Mouse (Mus musculus): ENCODE measurements around the gene Hs6st3. TPM values are rescaled to one million over a fixed set of nuclear protein-coding genes. Genes with fewer than 3 reads are reported as not detected.

Gene Hs6st3
- polyA plus RNA-seq (2012; rRNA removed) = 16.9 and 17.6 TPM in 2 replicates

GRCm38 (mm10) chr14:119137906-119138785 lies at the start of gene Hs6st3:
Hs6st3 (plus strand) TSS chr14:119138341.
- H3K27ac ChIP-seq (ENCODE audit: insufficient read depth, low read length) = peak within 1 kb of the TSS; percentile 15; the same call in 1 of the 2 replicates
- peak within 1 kb of the TSS; percentile 70 for H3K4me3 ChIP-seq (ENCODE audit: insufficient read depth, low read length)
- no peaks in the 10 kb centered on the region; the same call in 1 of the 2 replicates for H3K4me1 ChIP-seq (ENCODE audit: control insufficient read depth, insufficient read depth, low read length)
- no peak for TF ChIP-seq CTCF (IDR thresholded peaks at IDR 0.05; ENCODE audit: extremely low read depth, insufficient read depth, low read length)
- no peak for TF ChIP-seq POLR2A (IDR thresholded peaks at IDR 0.05; ENCODE audit: extremely low read depth, insufficient read depth, low read length)

DNA sequence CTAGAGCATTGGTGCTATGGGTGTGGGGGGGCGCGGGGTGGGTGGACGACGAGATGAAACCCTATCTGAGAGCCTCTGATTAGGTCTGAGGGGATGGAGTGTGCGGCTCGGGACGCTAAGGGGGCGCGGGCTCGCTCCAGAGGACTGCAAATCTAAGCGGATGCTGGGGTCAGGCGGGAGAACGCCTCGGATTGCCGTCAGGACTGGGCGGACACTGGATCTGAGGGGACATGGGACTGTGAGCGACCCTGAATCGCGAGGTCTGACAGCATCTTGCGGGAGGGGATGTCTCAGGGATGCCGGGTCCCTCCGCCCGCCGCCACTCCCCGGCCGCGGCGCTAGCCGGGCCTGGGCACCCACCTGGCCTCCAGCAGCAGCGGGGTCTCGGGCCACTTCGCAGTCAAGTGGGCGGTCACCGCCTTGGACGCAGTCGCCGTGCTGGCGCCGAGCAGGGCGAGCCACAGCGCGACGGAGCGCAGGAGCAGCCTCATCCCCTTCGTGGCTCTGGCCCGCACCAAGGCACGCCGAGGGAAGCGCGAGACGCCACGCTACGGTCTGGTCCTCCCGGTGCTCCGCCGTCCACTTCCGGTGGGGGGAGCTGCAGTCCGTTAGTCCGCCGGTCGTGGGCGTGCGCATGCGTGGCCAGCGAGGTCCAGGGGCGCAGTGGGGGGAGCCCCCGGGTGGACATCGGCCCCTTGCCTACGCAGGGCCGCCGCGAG lies 39.1 kb upstream of the Hs6st3 start, which contains the start of gene Uggt2:
Uggt2 (minus strand) TSS at position 580 of the 719 bp plus-strand sequence.
- H3K4me1 ChIP-seq (ENCODE audit: control insufficient read depth, insufficient read depth, low read length) = peaks cover 5% of the 10 kb centered on the region
- H3K4me3 ChIP-seq (ENCODE audit: insufficient read depth, low read length) = peak within 1 kb of the TSS; percentile 72
- peak; percentile 41 for TF ChIP-seq CTCF (IDR thresholded peaks at IDR 0.05; ENCODE audit: extremely low read depth, insufficient read depth, low read length)
- TF ChIP-seq POLR2A (IDR thresholded peaks at IDR 0.05; ENCODE audit: extremely low read depth, insufficient read depth, low read length) = peak; percentile 58; the same call in 1 of the 2 replicates
- peak within 1 kb of the TSS; percentile 37 for H3K27ac ChIP-seq (ENCODE audit: insufficient read depth, low read length)

- peak overlapping the region; percentile 37 for H3K27ac ChIP-seq (ENCODE audit: insufficient read depth, low read length)
- TF ChIP-seq POLR2A (IDR thresholded peaks at IDR 0.05; ENCODE audit: extremely low read depth, insufficient read depth, low read length) = no peak
- no peak for TF ChIP-seq CTCF (IDR thresholded peaks at IDR 0.05; ENCODE audit: extremely low read depth, insufficient read depth, low read length)
These were observed 38.6 kb upstream of the Hs6st3 start for GRCm38 (mm10) chr14:119099570-119099891.

GRCm38 (mm10) chr14:119107591-119107990 lies 30.6 kb upstream of the Hs6st3 start:
- Histone ChIP-seq H3K4me1 (ENCODE audit: control insufficient read depth, insufficient read depth, low read length) (no peaks in the 10 kb centered on the region), H3K4me3 (ENCODE audit: insufficient read depth, low read length) (no peak overlapping the region), H3K27ac (ENCODE audit: insufficient read depth, low read length) (no peak overlapping the region)
- TF ChIP-seq CTCF (IDR thresholded peaks at IDR 0.05; ENCODE audit: extremely low read depth, insufficient read depth, low read length) = no peak
- TF ChIP-seq POLR2A (IDR thresholded peaks at IDR 0.05; ENCODE audit: extremely low read depth, insufficient read depth, low read length) = no peak

More at GRCm38 (mm10) chr14:119099570-119099891, 38.6 kb upstream of the Hs6st3 start:
- Histone ChIP-seq H3K4me1 (ENCODE audit: control insufficient read depth, insufficient read depth, low read length) (peaks cover 5% of the 10 kb centered on the region), H3K4me3 (ENCODE audit: insufficient read depth, low read length) (peak overlapping the region; percentile 72)

- no peak overlapping the region for H3K27ac ChIP-seq (ENCODE audit: insufficient read depth, low read length)
- TF ChIP-seq CTCF (IDR thresholded peaks at IDR 0.05; ENCODE audit: extremely low read depth, insufficient read depth, low read length) (no peak), POLR2A (IDR thresholded peaks at IDR 0.05; ENCODE audit: extremely low read depth, insufficient read depth, low read length) (no peak)
- no peak overlapping the region for H3K4me3 ChIP-seq (ENCODE audit: insufficient read depth, low read length)
- H3K4me1 ChIP-seq (ENCODE audit: control insufficient read depth, insufficient read depth, low read length) = no peaks in the 10 kb centered on the region
These were observed 29.3 kb upstream of the Hs6st3 start for GRCm38 (mm10) chr14:119108776-119109301.

GRCm38 (mm10) chr14:119109776-119110218 lies 28.3 kb upstream of the Hs6st3 start:
- Histone ChIP-seq H3K4me1 (ENCODE audit: control insufficient read depth, insufficient read depth, low read length) (no peaks in the 10 kb centered on the region), H3K27ac (ENCODE audit: insufficient read depth, low read length) (no peak overlapping the region), H3K4me3 (ENCODE audit: insufficient read depth, low read length) (no peak overlapping the region)
- TF ChIP-seq POLR2A (IDR thresholded peaks at IDR 0.05; ENCODE audit: extremely low read depth, insufficient read depth, low read length) (no peak), CTCF (IDR thresholded peaks at IDR 0.05; ENCODE audit: extremely low read depth, insufficient read depth, low read length) (peak; percentile 29; the same call in 1 of the 2 replicates)

DNA sequence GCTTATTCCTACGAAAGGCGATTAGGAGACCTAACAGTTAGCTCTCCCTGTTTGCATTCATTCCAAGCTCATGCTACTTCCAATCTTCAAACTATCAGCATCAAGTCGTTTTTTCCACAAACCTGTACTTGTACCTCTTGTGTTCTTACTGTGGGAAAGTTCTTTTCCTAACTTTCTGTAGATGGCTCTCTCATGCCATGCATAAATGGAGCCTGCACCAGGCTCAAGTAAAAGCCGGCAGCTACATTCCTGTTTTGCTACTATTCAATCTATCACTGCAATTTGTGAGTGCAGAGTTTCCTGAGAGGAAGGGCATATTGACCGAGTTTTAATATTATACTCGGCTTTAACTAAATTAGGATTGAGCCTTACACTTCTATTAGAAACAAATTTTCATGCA lies 25.6 kb upstream of the Hs6st3 start:
- no peak for TF ChIP-seq POLR2A (IDR thresholded peaks at IDR 0.05; ENCODE audit: extremely low read depth, insufficient read depth, low read length)
- TF ChIP-seq CTCF (IDR thresholded peaks at IDR 0.05; ENCODE audit: extremely low read depth, insufficient read depth, low read length) = peak; percentile 25; the same call in 1 of the 2 replicates
- Histone ChIP-seq H3K4me3 (ENCODE audit: insufficient read depth, low read length) (no peak overlapping the region), H3K4me1 (ENCODE audit: control insufficient read depth, insufficient read depth, low read length) (no peaks in the 10 kb centered on the region), H3K27ac (ENCODE audit: insufficient read depth, low read length) (no peak overlapping the region)

- H3K4me3 ChIP-seq (ENCODE audit: insufficient read depth, low read length) = peak overlapping the region; percentile 19; the same call in 1 of the 2 replicates
- no peak for TF ChIP-seq POLR2A (IDR thresholded peaks at IDR 0.05; ENCODE audit: extremely low read depth, insufficient read depth, low read length)
- no peak for TF ChIP-seq CTCF (IDR thresholded peaks at IDR 0.05; ENCODE audit: extremely low read depth, insufficient read depth, low read length)
- no peaks in the 10 kb centered on the region for H3K4me1 ChIP-seq (ENCODE audit: control insufficient read depth, insufficient read depth, low read length)
- no peak overlapping the region for H3K27ac ChIP-seq (ENCODE audit: insufficient read depth, low read length)
These were observed 14.6 kb upstream of the Hs6st3 start for GRCm38 (mm10) chr14:119123582-119123981.

- no peaks in the 10 kb centered on the region for H3K4me1 ChIP-seq (ENCODE audit: control insufficient read depth, insufficient read depth, low read length)
- TF ChIP-seq CTCF (IDR thresholded peaks at IDR 0.05; ENCODE audit: extremely low read depth, insufficient read depth, low read length) (peak; percentile 56), POLR2A (IDR thresholded peaks at IDR 0.05; ENCODE audit: extremely low read depth, insufficient read depth, low read length) (no peak)
- no peak overlapping the region for H3K4me3 ChIP-seq (ENCODE audit: insufficient read depth, low read length)
- H3K27ac ChIP-seq (ENCODE audit: insufficient read depth, low read length) = no peak overlapping the region
These were observed 14.1 kb upstream of the Hs6st3 start for GRCm38 (mm10) chr14:119124061-119124460.

Measured in cortical plate, adult 2 months (tissue).